Mouse (Mus musculus) common myeloid progenitor, adult 5-6 weeks (primary cell): ENCODE data around the gene Lmod1. TPM values are rescaled to one million over a fixed set of nuclear protein-coding genes. Genes with fewer than 3 reads are reported as not detected.

ENCODE experiments used
- ATAC-seq: replicated peaks from 2 replicates; pipeline ENCODE4 v1.8.0; 2016; ENCODE audit warnings: low read depth, mild to moderate bottlenecking, moderate TSS enrichment, inconsistent platforms; ENCODE audit not compliant: poor library complexity, severe bottlenecking
- total RNA-seq: library from RNA; stranded (forward); fragments of 200-1000, 187-1606 nt; gene quantifications from 2 replicates; pipeline ENCODE4 v1.2.3, GENCODE M21; 2017

Gene Lmod1
- total RNA-seq: not detected in 2 replicates

- no peak for ATAC-seq
Observed at GRCm38 (mm10) chr1:135324571-135324970, at the start of gene Lmod1. Gene Lmod1, plus strand, starts transcription at chr1:135324807.

GRCm38 (mm10) chr1:135280646-135281045 is 44.0 kb upstream of the Lmod1 start:
- ATAC-seq: peak; percentile 55

- ATAC-seq: no peak
Observed at GRCm38 (mm10) chr1:135281841-135282240, 42.8 kb upstream of the Lmod1 start.

GRCm38 (mm10) chr1:135282536-135283286 is 41.9 kb upstream of the Lmod1 start:
- peak; percentile 77 for ATAC-seq

- ATAC-seq: no peak
Observed at GRCm38 (mm10) chr1:135283287-135283825, 41.3 kb upstream of the Lmod1 start.

- ATAC-seq: peak; percentile 66
Observed at GRCm38 (mm10) chr1:135283826-135284291, 40.7 kb upstream of the Lmod1 start, which contains the start of gene Rnpep. Gene Rnpep, minus strand, starts transcription at chr1:135284084.

- no peak for ATAC-seq
Observed at GRCm38 (mm10) chr1:135286311-135286710, 38.3 kb upstream of the Lmod1 start.

- no peak for ATAC-seq
Observed at GRCm38 (mm10) chr1:135290908-135291307, 33.7 kb upstream of the Lmod1 start.

- no peak for ATAC-seq
Observed at GRCm38 (mm10) chr1:135311356-135311755, 13.3 kb upstream of the Lmod1 start.

- no peak for ATAC-seq
Observed at GRCm38 (mm10) chr1:135312201-135312600, 12.4 kb upstream of the Lmod1 start.

- peak; percentile 100 for ATAC-seq
Observed at GRCm38 (mm10) chr1:135313284-135314031, 11.1 kb upstream of the Lmod1 start, which contains the start of gene Timm17a. Gene Timm17a, minus strand, starts transcription at chr1:135313778.

GRCm38 (mm10) chr1:135323367-135323901 is 1.2 kb upstream of the Lmod1 start:
- ATAC-seq: no peak

- no peak for ATAC-seq
Observed at GRCm38 (mm10) chr1:135325934-135326333, 1.3 kb downstream of the Lmod1 start.

- ATAC-seq: no peak
Observed at GRCm38 (mm10) chr1:135328368-135328767, 3.8 kb downstream of the Lmod1 start.

- no peak for ATAC-seq
Observed at GRCm38 (mm10) chr1:135330578-135330977, 6.0 kb downstream of the Lmod1 start.

- no peak for ATAC-seq
Observed at GRCm38 (mm10) chr1:135341947-135342346, 17.3 kb downstream of the Lmod1 start.

- no peak for ATAC-seq
Observed at GRCm38 (mm10) chr1:135344026-135344425, 19.4 kb downstream of the Lmod1 start.

- ATAC-seq: no peak
Observed at GRCm38 (mm10) chr1:135346891-135347290, 22.3 kb downstream of the Lmod1 start.

- ATAC-seq: no peak
Observed at GRCm38 (mm10) chr1:135347498-135348169, 23.0 kb downstream of the Lmod1 start.

- no peak for ATAC-seq
Observed at GRCm38 (mm10) chr1:135351953-135352352, 27.3 kb downstream of the Lmod1 start.
